Mouse (Mus musculus) spleen, adult 12 weeks (tissue): Measurements from ENCODE around the gene Plcd1.

Experiments
- DNase-seq: peaks from one replicate; pipeline ENCODE4 v3.0.0; 2022; ENCODE audit warnings: low spot score

Gene Plcd1

DNA sequence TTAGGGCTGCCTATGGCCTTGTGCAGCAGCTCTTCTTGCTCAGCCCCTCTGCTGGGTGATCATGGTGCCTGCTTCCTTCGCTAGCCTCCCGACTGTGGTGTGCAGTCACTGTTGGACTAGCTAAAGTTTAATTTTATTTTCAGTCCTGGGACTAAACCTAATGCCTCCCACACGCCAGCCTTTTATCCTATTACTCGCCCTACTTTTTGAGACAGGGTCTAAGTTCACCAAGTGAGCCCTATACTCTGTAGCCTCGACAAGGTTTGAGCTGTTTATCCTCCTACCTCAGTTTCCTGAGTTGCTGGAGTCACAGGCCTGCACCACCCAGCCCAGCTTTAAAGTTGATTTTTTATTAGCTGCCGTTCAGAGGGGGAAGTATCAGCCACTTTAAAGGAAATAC is 68.0 kb downstream of the Plcd1 start:
- DNase-seq: no peak

DNA sequence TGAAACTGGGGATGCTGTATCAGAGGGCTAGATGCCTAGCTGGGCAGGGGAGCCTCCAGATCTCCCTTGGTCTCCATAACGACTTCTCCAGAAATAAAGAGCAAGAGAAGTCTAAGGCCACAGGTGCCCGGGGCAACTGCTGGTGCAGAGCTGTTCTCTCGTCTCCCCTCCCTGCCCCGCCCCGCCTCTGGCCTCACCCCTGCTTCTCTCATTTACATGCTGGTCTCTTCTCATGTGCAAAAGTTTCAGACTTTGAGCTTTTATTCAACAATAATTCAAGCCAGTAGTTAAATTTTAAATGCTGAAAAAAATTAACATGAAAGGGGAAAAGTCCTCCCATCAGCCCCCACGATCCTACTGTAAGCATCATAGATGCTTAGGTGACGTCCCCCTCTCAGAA is 71.6 kb downstream of the Plcd1 start:
- no peak for DNase-seq
